Mouse (Mus musculus) intestine, postnatal 0 days (tissue): ENCODE measurements around the gene Gm17720. TPM values are rescaled to one million over a fixed set of nuclear protein-coding genes. Genes with fewer than 3 reads are reported as not detected.
A peak's percentile ranks its signal among the peaks of the same experiment; 100 is the strongest.

ENCODE experiments used
- ATAC-seq: fragments of 200-750 bp; cut with Nextera tagmentation; 2 replicates; pipeline ENCODE4 v1.8.0; 2017; ENCODE audit warnings: mild to moderate bottlenecking, moderate TSS enrichment, moderate library complexity
- H3K27ac ChIP-seq: fragments of 300-500 bp; sonication (generic); 2 replicates; pipeline ENCODE4 v1.5.1; 2014; ENCODE audit warnings: mild to moderate bottlenecking, low read depth, low read length, moderate library complexity
- H3K27me3 ChIP-seq: fragments of 300-500 bp; sonication (generic); replicated peaks from 2 replicates; pipeline ENCODE4 v1.6.1; 2014; ENCODE audit warnings: low read length, mixed read lengths; ENCODE audit not compliant: control insufficient read depth, insufficient read depth
- H3K36me3 ChIP-seq: fragments of 300-500 bp; sonication (generic); 2 replicates; pipeline ENCODE4 v1.6.1; 2014; ENCODE audit warnings: mild to moderate bottlenecking, moderate library complexity; ENCODE audit not compliant: control insufficient read depth, insufficient read depth
- H3K4me1 ChIP-seq: fragments of 300-500 bp; sonication (generic); replicated peaks from 2 replicates; pipeline ENCODE4 v1.6.1; 2014; ENCODE audit warnings: antibody characterized with exemption, low read length, mixed read lengths; ENCODE audit not compliant: control insufficient read depth, insufficient read depth
- H3K4me2 ChIP-seq: fragments of 300-500 bp; sonication (generic); replicated peaks from 2 replicates; pipeline ENCODE4 v1.6.1; 2014; ENCODE audit warnings: low read depth, mild to moderate bottlenecking, moderate library complexity
- H3K4me3 ChIP-seq: fragments of 300-500 bp; sonication (generic); 2 replicates; pipeline ENCODE4 v1.5.1; 2014; ENCODE audit warnings: low read depth, low read length
- H3K9ac ChIP-seq: fragments of 300-500 bp; sonication (generic); 2 replicates; pipeline ENCODE4 v1.6.1; 2014; ENCODE audit warnings: mild to moderate bottlenecking, low read depth, low read length
- H3K9me3 ChIP-seq: fragments of 300-500 bp; sonication (generic); 2 replicates; pipeline ENCODE4 v1.6.1; 2016; ENCODE audit warnings: mixed run types; ENCODE audit not compliant: control insufficient read depth
- CTCF ChIP-seq: sonication (generic); IDR thresholded peaks from 2 replicates; pipeline ENCODE4 v1.5.1; 2016; ENCODE audit warnings: low read depth, mild to moderate bottlenecking, control low read depth, antibody characterized with exemption, moderate library complexity
- WGBS: fragments of 180-500 bp; shearing (Covaris S2); extraction: QIAGEN DNeasy Blood & Tissue Kit; methylation state at CpG from one replicate; pipeline ENCODE4 v1.1.7; 2014; 5-methylcytosine and 5-hydroxymethylcytosine counted together
- polyA plus RNA-seq: library from polyadenylated mRNA; unstranded; fragments of >200 nt; fragmentation: Nextera tagmentation; extraction: Ambion mirVana; gene quantifications from 2 replicates; pipeline ENCODE4 v1.2.1, GENCODE M21; 2015

The Gm17720 gene
- polyA plus RNA-seq, 1 experiment from 2014 or later = not detected

DNA sequence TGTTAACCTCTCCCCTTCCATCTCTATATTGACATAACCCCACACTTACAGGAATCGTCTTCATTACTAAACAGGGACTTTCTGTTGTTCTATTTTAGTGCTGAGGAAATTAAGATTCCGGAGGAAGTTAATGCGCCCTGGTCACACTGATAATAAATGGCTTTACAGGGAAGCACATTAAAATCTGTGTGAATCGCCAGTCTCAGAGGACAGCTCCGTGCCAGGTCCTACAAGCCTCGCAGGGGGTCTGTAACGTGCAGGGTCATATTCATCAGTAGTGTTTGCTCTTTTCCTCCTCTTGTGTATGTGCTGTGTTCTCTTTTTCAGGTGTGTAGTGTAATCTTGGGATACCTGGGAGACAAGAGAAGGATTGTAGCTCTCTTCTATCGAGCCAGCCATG is 44.3 kb downstream of the Gm17720 start:
- Histone ChIP-seq H3K36me3 (no peaks in the 10 kb centered on the region), H3K27me3 (no peaks in the 10 kb centered on the region), H3K4me1 (no peaks in the 10 kb centered on the region), H3K4me2 (no peak overlapping the region), H3K9me3 (0 out of 2 replicates have a peak, but pooled peaks cover 3% of the 10 kb centered on the region), H3K9ac (no peak overlapping the region), H3K27ac (no peak overlapping the region), H3K4me3 (no peak overlapping the region)
- ATAC-seq = no peak
- no peak for TF ChIP-seq CTCF
- 73% methylated on average over 8 of the region's 8 CpGs for WGBS

GRCm38 (mm10) chr8:110051208-110051607 is 51.3 kb downstream of the Gm17720 start:
- no peak for ATAC-seq
- 37% methylated on average over 6 of the region's 6 CpGs for WGBS
- H3K9me3 ChIP-seq = no peaks in the 10 kb centered on the region

DNA sequence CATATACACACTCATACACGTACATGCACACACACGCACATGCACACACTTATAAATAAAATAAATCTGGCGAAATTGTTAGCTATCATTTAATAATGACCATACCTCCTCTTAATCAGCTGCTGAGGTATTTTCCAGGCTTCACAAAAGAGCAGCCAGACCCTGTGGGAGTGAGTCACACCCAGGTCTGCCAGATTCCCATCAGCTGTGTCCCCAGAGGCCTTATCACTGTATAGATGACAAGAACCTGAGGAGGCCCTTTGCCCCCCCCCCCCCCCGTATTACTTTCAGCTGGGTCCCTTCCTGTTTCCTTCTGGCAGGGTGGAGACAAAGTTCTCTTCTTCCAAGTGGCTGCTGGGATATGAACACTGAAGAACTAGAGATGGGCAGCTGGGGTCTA is 62.0 kb downstream of the Gm17720 start:
- TF ChIP-seq CTCF = no peak
- Histone ChIP-seq H3K27me3 (no peaks in the 10 kb centered on the region), H3K36me3 (no peaks in the 10 kb centered on the region), H3K9me3 (peaks cover 3% of the 10 kb centered on the region; the same call in 1 of the 2 replicates), H3K4me2 (no peak overlapping the region), H3K4me3 (no peak overlapping the region), H3K4me1 (peaks cover 3% of the 10 kb centered on the region; the same call in 1 of the 2 replicates), H3K27ac (0 out of 2 replicates have a peak overlapping the region, but pooled peaks have one; percentile 15), H3K9ac (no peak overlapping the region)
- WGBS = 55% methylated on average over 4 of the region's 4 CpGs
- 0 out of 2 replicates have a peak, but pooled peaks have one; percentile 31 for ATAC-seq

More at GRCm38 (mm10) chr8:110051208-110051607, 51.3 kb downstream of the Gm17720 start:
- Histone ChIP-seq H3K4me1 (no peaks in the 10 kb centered on the region), H3K9ac (no peak overlapping the region), H3K27me3 (peaks cover 5% of the 10 kb centered on the region; the same call in 1 of the 2 replicates), H3K36me3 (no peaks in the 10 kb centered on the region), H3K4me2 (no peak overlapping the region), H3K4me3 (no peak overlapping the region), H3K27ac (no peak overlapping the region)
- TF ChIP-seq CTCF = no peak

DNA sequence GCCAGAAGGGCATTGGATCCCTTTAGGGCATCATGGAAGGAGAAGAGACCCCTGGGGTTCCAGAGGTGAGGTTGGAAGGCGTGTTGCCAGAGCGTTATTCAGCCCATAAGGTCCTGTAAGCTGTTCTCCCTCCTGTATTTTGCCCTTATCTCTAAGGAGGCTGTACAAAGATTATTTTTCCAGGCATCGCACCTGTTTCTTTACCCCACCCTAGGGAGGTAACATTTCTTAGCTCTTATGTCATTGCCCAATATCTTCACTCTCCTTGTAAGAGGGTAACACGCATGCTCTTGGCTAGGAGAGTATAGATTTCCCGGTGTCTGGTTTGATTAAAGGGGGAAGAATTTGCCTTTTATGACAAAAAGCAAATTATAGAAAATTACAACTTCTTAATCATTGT is 62.9 kb downstream of the Gm17720 start, which contains the start of gene Chst4:
Gene Chst4 (minus strand): TSS at position 82 of the 400 bp plus-strand sequence.
- no peak within 1 kb of the TSS for H3K9ac ChIP-seq
- H3K36me3 ChIP-seq = no peaks in the 10 kb centered on the region
- H3K9me3 ChIP-seq = peaks cover 3% of the 10 kb centered on the region; the same call in 1 of the 2 replicates
- no peak within 1 kb of the TSS; the same call in 1 of the 2 replicates for H3K4me2 ChIP-seq
- 36% methylated on average over 5 of the region's 5 CpGs for WGBS
- H3K27ac ChIP-seq = 0 out of 2 replicates have a peak within 1 kb of the TSS, but pooled peaks have one; percentile 15
- no peaks in the 10 kb centered on the region for H3K27me3 ChIP-seq
- TF ChIP-seq CTCF = no peak
- peaks cover 3% of the 10 kb centered on the region; the same call in 1 of the 2 replicates for H3K4me1 ChIP-seq
- H3K4me3 ChIP-seq = no peak within 1 kb of the TSS
- peak; percentile 83 for ATAC-seq

DNA sequence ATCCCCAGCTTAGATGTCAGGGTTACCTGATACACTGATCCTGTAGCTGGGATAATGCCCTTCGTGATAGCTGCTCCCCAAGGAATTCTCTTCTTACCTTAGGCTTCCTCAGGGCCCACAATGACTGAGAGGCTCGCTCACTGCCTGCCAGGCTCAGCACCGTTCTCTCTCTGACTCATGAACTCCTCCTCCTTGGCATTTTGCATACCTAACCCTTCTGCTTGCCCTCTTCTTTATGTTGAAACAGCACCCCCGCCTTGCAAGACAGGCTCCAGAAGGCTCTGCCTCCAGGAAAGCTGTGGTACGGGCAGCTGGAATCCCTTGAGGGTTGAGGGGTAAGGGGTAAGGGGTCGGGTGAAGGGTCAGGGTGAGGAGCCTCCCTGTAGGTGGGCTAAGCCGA is 63.3 kb downstream of the Gm17720 start:
- Histone ChIP-seq H3K4me2 (no peak overlapping the region; the same call in 1 of the 2 replicates), H3K4me3 (no peak overlapping the region), H3K9ac (no peak overlapping the region), H3K4me1 (peaks cover 3% of the 10 kb centered on the region; the same call in 1 of the 2 replicates), H3K36me3 (no peaks in the 10 kb centered on the region), H3K27ac (0 out of 2 replicates have a peak overlapping the region, but pooled peaks have one; percentile 15), H3K27me3 (no peaks in the 10 kb centered on the region), H3K9me3 (peaks cover 3% of the 10 kb centered on the region; the same call in 1 of the 2 replicates)
- WGBS = 27% methylated on average over 7 of the region's 7 CpGs
- TF ChIP-seq CTCF = no peak
- peak; percentile 49 for ATAC-seq

GRCm38 (mm10) chr8:110036156-110036555 is 66.4 kb downstream of the Gm17720 start:
- no peak overlapping the region for H3K4me2 ChIP-seq
- H3K36me3 ChIP-seq = no peaks in the 10 kb centered on the region
- no peaks in the 10 kb centered on the region for H3K27me3 ChIP-seq
- no peak overlapping the region for H3K9ac ChIP-seq
- peaks cover 3% of the 10 kb centered on the region; the same call in 1 of the 2 replicates for H3K4me1 ChIP-seq
- no peaks in the 10 kb centered on the region for H3K9me3 ChIP-seq
- 77% methylated on average over 2 of the region's 2 CpGs for WGBS
- no peak overlapping the region for H3K4me3 ChIP-seq
- no peak overlapping the region for H3K27ac ChIP-seq
- no peak for ATAC-seq
- TF ChIP-seq CTCF = no peak
